Mouse (Mus musculus) heart, postnatal 10 days (tissue): ENCODE results near the gene Sec14l3. TPM values are rescaled to one million over a fixed set of nuclear protein-coding genes. Genes with fewer than 3 reads are reported as not detected.

Experiments
- DNase-seq, 2 experiments: peaks; one replicate each; pipeline ENCODE4 v3.0.0; 2021
- intact Hi-C: fragments of 180-260 bp; cut with DNase I; formaldehyde crosslinking; loops from one replicate; pipeline ENCODE4 v1.15.1; 2025
- total RNA-seq, 2 experiments: library from RNA; stranded (reverse); gene quantifications; 2 replicates each; pipeline ENCODE4 v1.2.3; 2021

Gene Sec14l3
- total RNA-seq, 2 experiments from 2014 or later: 0.74 TPM; not detected in 1

DNA sequence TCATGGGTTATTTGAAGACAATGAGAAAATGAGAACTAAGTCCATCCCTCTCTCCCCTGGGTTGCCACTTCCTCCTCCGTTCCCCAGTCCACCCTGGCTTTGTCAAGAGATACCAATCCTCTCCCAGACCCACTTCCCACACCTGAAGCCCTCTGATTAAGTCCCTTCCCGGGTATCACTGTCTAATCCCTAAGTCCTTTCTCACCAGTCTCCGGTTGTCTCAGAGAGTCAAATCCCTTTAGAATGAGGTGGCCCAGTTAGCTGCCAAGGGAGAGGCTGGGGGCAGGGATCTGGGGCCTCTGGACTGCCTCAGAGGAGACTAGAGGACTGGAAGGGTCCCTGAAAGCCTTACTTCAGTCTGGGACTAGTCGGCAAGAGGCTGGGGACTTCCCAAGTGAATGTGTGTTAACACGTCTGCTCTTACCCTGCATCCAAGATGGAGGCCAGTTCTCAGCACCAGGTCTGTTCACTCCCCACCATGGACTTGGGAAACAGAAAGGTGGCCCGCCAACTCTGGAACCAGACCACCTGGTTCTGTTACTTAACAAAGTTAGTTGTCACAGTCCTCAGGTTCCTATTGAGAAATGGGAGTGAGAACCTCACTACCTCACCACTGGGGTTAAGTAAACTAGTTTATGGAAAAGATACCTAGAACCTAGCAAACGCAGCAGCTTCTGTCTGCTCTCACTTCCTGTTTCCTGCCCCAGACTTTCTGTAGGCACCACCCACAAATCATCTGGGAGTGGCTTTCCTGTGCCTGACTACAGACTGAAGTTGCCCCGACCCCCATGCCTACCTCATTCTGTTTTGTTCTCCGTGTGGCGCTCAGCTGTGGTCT lies 58.3 kb downstream of the Sec14l3 start, which contains the start of gene Sec14l2:
Gene Sec14l2, minus strand, starts transcription at position 674 of the 838 bp plus-strand sequence.
- DNase-seq: no peak
- intact Hi-C loops: loop anchor here (5.0 kb wide), 1 partner anchor 71 kb away; no protein-coding TSS in a partner anchor

DNA sequence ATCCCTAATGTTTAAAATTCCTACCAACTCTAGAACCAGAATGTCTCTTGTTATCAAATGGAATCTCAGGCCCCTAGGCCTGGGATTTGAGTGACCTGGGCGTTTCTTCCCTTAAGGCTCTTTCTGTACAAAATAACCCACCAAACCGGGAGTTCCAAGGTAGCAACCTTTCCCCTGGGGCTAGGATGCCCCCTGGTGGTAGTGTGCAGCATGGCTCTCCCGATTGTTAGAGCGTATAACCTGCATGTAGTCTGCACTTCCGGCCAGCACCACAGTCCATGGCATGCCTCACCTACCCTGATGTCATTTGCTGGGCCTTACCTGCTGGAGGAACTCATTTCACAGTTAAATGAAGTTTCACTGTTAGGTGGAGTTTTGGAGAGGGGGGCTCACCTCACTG lies 59.3 kb downstream of the Sec14l3 start:
- intact Hi-C loops: loop anchor here (5.0 kb wide), 1 partner anchor 72 kb away; no protein-coding TSS in a partner anchor
- DNase-seq: peak in 1 of 2 experiments; percentile 38

DNA sequence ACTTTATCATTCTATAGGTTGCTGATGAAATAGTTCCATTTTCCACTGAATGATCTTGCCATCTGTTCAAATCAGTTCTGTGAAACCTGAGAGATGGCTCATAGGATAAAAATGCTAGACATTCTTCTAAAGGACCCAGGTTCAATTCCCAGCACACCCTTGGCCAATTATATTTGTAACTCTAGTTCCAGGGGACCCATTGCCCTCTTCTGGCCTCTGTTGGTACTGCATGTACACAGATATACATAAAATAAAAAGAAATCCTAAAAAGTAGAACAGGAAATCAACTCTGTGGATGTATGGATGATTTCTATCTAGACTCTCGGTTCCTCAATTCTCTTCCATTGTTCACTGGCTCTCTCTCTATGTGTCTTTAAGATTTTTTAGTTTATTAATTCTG lies 62.4 kb downstream of the Sec14l3 start:
- no peak for DNase-seq
- intact Hi-C loops: no loop called here

Other genes with a start within 250 kb of the Sec14l3 start
- 1 to 10 TPM; 5.6 to 6.1 TPM for gene Osbp2, start 200.9 kb upstream of the Sec14l3 start, total RNA-seq
- under 1 TPM; 0.32 to 0.38 TPM for gene 4921536K21Rik, start 169.7 kb upstream of the Sec14l3 start, total RNA-seq
- gene Dusp18, start 169.6 kb upstream of the Sec14l3 start, total RNA-seq: 10 to 100 TPM; 30.3 to 41.9 TPM
- 1 to 10 TPM; 4.3 to 4.7 TPM for gene Slc35e4, start 150.2 kb upstream of the Sec14l3 start, total RNA-seq
- gene Tcn2, start 132.7 kb upstream of the Sec14l3 start, total RNA-seq: 10 to 100 TPM; 50.3 to 50.9 TPM
- 10 to 100 TPM; 31.8 to 34.0 TPM for gene Pes1, start 100.9 kb upstream of the Sec14l3 start, total RNA-seq
- gene 4930556J24Rik, start 88.1 kb upstream of the Sec14l3 start, total RNA-seq: not detected
- under 1 TPM; 0.12 to 0.36 TPM for gene Gal3st1, start 81.2 kb upstream of the Sec14l3 start, total RNA-seq
- gene Sec14l4, start 33.4 kb upstream of the Sec14l3 start, total RNA-seq: under 1 TPM in 1 of 2 experiments, not detected in 1; 0.34 TPM
- 10 to 100 TPM; 80.7 to 82.0 TPM for gene Mtfp1, start 30.6 kb downstream of the Sec14l3 start, total RNA-seq
- gene Sec14l2, start 58.6 kb downstream of the Sec14l3 start, total RNA-seq: 1 to 10 TPM; 1.3 to 1.4 TPM
- gene Rnf215, start 70.4 kb downstream of the Sec14l3 start, total RNA-seq: 10 to 100 TPM; 17.3 to 18.9 TPM
- gene Ccdc157, start 95.5 kb downstream of the Sec14l3 start, total RNA-seq: 1 to 10 TPM; 5.8 to 8.0 TPM
- 10 to 100 TPM; 45.6 to 54.6 TPM for gene Sf3a1, start 95.5 kb downstream of the Sec14l3 start, total RNA-seq
- 10 to 100 TPM; 12.3 to 12.6 TPM for gene Tbc1d10a, start 121.9 kb downstream of the Sec14l3 start, total RNA-seq
- gene Castor1, start 153.4 kb downstream of the Sec14l3 start, total RNA-seq: 10 to 100 TPM in 1 of 2 experiments, 1 to 10 TPM in 1; 7.9 to 10.4 TPM
- gene Osm, start 171.6 kb downstream of the Sec14l3 start, total RNA-seq: not detected
- gene Lif, start 192.7 kb downstream of the Sec14l3 start, total RNA-seq: under 1 TPM; 0.55 to 0.62 TPM